In genomic region chr14:55105836-55106809, GRCm38 (mm10) we compare ENCODE assay signal across 8 mouse cellular contexts. TPM values are rescaled to one million over a fixed set of nuclear protein-coding genes. Genes with fewer than 3 reads are reported as not detected.
A peak's percentile ranks its signal among the peaks of the same experiment; 100 is the strongest.
DNase-seq lines count a peak whose midpoint lies in the region; ATAC-seq and TF ChIP-seq lines count a peak whose summit lies in the region.

TSS of gene Ap1g2 (minus strand) at chr14:55106593.

- TF ChIP-seq CTCF in cerebellum, adult 2 months (IDR thresholded peaks at IDR 0.05; ENCODE audit: borderline replicate concordance, insufficient read depth, low read depth, low read length): peak; percentile 26; the same call in 1 of the 2 replicates

- no peaks in the 10 kb centered on the region for H3K27me3 ChIP-seq in cerebellum, adult 2 months (ENCODE audit: control insufficient read depth, insufficient read depth, low read length)
- peaks cover 42% of the 10 kb centered on the region for H3K27me3 ChIP-seq in hindbrain, embryonic 10.5 days (ENCODE audit: insufficient read depth, poor library complexity, severe bottlenecking)

- ATAC-seq in frontal cortex, adult (ENCODE audit: low TSS enrichment): peak; percentile 50

- peaks cover 48% of the 10 kb centered on the region for H3K4me1 ChIP-seq in cerebellum, adult 2 months (ENCODE audit: control insufficient read depth, insufficient read depth, low read length)
- peaks cover 56% of the 10 kb centered on the region for H3K4me1 ChIP-seq in hindbrain, embryonic 10.5 days (replicated peaks)

- peaks cover 8% of the 10 kb centered on the region for H3K36me3 ChIP-seq in hindbrain, embryonic 10.5 days

- peak; percentile 71 for DNase-seq in MEL-GATA-1-ER (ENCODE audit: extremely low read depth, low read depth)
- DNase-seq in cerebellum, adult 2 months: peak; percentile 87 to 89
- peak; percentile 77 for DNase-seq in hindbrain, embryonic 10.5 days (ENCODE audit: low spot score)
- DNase-seq in layer of hippocampus, postnatal 14 days (ENCODE audit: low spot score in 2 of 2): peak; percentile 86 to 91
- DNase-seq in lung, postnatal 14 days: peak; percentile 86
- peak; percentile 82 for DNase-seq in ovary, postnatal 36 days (ENCODE audit: low spot score)
- peak; percentile 85 to 89 for DNase-seq in thymus, postnatal 36 days

- H3K27ac ChIP-seq in cerebellum, adult 2 months (ENCODE audit: insufficient read depth, low read length): peak within 1 kb of the TSS; percentile 88
- peak within 1 kb of the TSS; percentile 89 for H3K27ac ChIP-seq in hindbrain, embryonic 10.5 days

- WGBS in cerebellum, adult 2 months: under 1% methylated on average over 39 of the region's 39 CpGs
- under 1% methylated on average over 39 of the region's 39 CpGs for WGBS in hindbrain, embryonic 10.5 days

- TF ChIP-seq POLR2A in cerebellum, adult 2 months (IDR thresholded peaks at IDR 0.05; ENCODE audit: borderline replicate concordance, insufficient read depth, low read length): peak; percentile 53; the same call in 1 of the 2 replicates

- H3K9me3 ChIP-seq in hindbrain, embryonic 10.5 days: no peaks in the 10 kb centered on the region

- H3K4me3 ChIP-seq in cerebellum, adult 2 months (replicated peaks; ENCODE audit: insufficient read depth, low read depth, low read length): peak within 1 kb of the TSS; percentile 60
- H3K4me3 ChIP-seq in hindbrain, embryonic 10.5 days: peak within 1 kb of the TSS; percentile 62

RNA-seq across cellular contexts. Expression of gene Ap1g2, which starts in this region (rescaled TPM):
- 18.6 and 19.1 TPM in 2 replicates for polyA plus RNA-seq in cerebellum, adult 2 months (2012; rRNA removed)
- polyA plus RNA-seq in hindbrain, embryonic 10.5 days (2016; fragmentation: Nextera tagmentation; extraction: Ambion mirVana): 14.5 and 16.3 TPM in 2 replicates
- 10 to 100 TPM; 15.8 to 18.6 TPM for total RNA-seq in layer of hippocampus, postnatal 14 days (2021)

Comparison
In these comparisons a context has a peak if more than half of its experiments do, and no peak if none do; other contexts are left out.
1. Peak in every context shown above with its lines: DNase-seq, ATAC-seq, H3K4me3 ChIP-seq and H3K27ac ChIP-seq.